Mouse (Mus musculus) stomach, embryonic 15.5 days (tissue): ENCODE results near the gene Phf23. TPM values are rescaled to one million over a fixed set of nuclear protein-coding genes. Genes with fewer than 3 reads are reported as not detected.
A peak's percentile ranks its signal among the peaks of the same experiment; 100 is the strongest.
"Not testable (repeated sequence)": the region's sequence is repeated elsewhere in the genome, so short reads cannot be mapped to it uniquely, and the experiment has no call there.

Experiments used
- ATAC-seq: fragments of 200-750 bp; cut with Nextera tagmentation; 2 replicates; pipeline ENCODE4 v1.8.0; 2017; ENCODE audit warnings: low read depth, moderate number of reproducible peaks, moderate TSS enrichment; ENCODE audit not compliant: insufficient read depth, low FRiP score
- H3K27ac ChIP-seq: fragments of 300-500 bp; sonication (generic); 2 replicates; pipeline ENCODE4 v1.5.1; 2015; ENCODE audit warnings: mild to moderate bottlenecking, inconsistent platforms
- H3K27me3 ChIP-seq: fragments of 300-500 bp; sonication (generic); replicated peaks from 2 replicates; pipeline ENCODE4 v1.6.1; 2015; ENCODE audit warnings: inconsistent platforms
- H3K36me3 ChIP-seq: fragments of 300-500 bp; sonication (generic); 2 replicates; pipeline ENCODE4 v1.6.1; 2015; ENCODE audit warnings: inconsistent platforms
- H3K4me1 ChIP-seq: fragments of 300-500 bp; sonication (generic); 2 replicates; pipeline ENCODE4 v1.6.1; 2015; ENCODE audit warnings: inconsistent platforms
- H3K4me2 ChIP-seq: fragments of 300-500 bp; sonication (generic); 2 replicates; pipeline ENCODE4 v1.6.1; 2015; ENCODE audit warnings: mild to moderate bottlenecking, inconsistent platforms
- H3K4me3 ChIP-seq: fragments of 300-500 bp; sonication (generic); replicated peaks from 2 replicates; pipeline ENCODE4 v1.5.1; 2015; ENCODE audit warnings: inconsistent platforms
- H3K9ac ChIP-seq: fragments of 300-500 bp; sonication (generic); 2 replicates; pipeline ENCODE4 v1.6.1; 2015; ENCODE audit warnings: inconsistent platforms
- H3K9me3 ChIP-seq: fragments of 300-500 bp; sonication (generic); 2 replicates; pipeline ENCODE4 v1.6.1; 2016; ENCODE audit warnings: inconsistent platforms
- WGBS: fragments of 180-500 bp; shearing (Covaris S2); methylation state at CpG from one replicate; pipeline ENCODE4 v1.1.7; 2015; 5-methylcytosine and 5-hydroxymethylcytosine counted together
- polyA plus RNA-seq: library from polyadenylated mRNA; unstranded; fragments of >200 nt; fragmentation: Nextera tagmentation; extraction: Ambion mirVana; gene quantifications from 2 replicates; pipeline ENCODE4 v1.2.1, GENCODE M21; 2015

Phf23 gene
- polyA plus RNA-seq, 1 experiment from 2014 or later: 59.4 TPM

GRCm38 (mm10) chr11:70010033-70010432 lies 14.5 kb downstream of the Phf23 start:
- no peak for ATAC-seq
- Histone ChIP-seq H3K4me2 (no peak overlapping the region), H3K27me3 (no peaks in the 10 kb centered on the region), H3K4me3 (no peak overlapping the region), H3K9me3 (no peaks in the 10 kb centered on the region), H3K36me3 (peaks cover 81% of the 10 kb centered on the region), H3K9ac (no peak overlapping the region), H3K4me1 (peaks cover 7% of the 10 kb centered on the region), H3K27ac (no peak overlapping the region)
- WGBS: 88% methylated on average over 6 of the region's 6 CpGs

GRCm38 (mm10) chr11:70010548-70010947 lies 15.0 kb downstream of the Phf23 start:
- Histone ChIP-seq H3K27ac (no peak overlapping the region), H3K9me3 (no peaks in the 10 kb centered on the region), H3K4me2 (no peak overlapping the region), H3K4me1 (peaks cover 7% of the 10 kb centered on the region), H3K4me3 (no peak overlapping the region), H3K36me3 (peaks cover 76% of the 10 kb centered on the region), H3K27me3 (no peaks in the 10 kb centered on the region), H3K9ac (no peak overlapping the region)
- 85% methylated on average over 12 of the region's 12 CpGs for WGBS
- ATAC-seq: no peak

- Histone ChIP-seq H3K27ac (no peak overlapping the region), H3K4me1 (peaks cover 7% of the 10 kb centered on the region), H3K9me3 (no peaks in the 10 kb centered on the region), H3K4me3 (no peak overlapping the region), H3K4me2 (no peak overlapping the region), H3K36me3 (peaks cover 73% of the 10 kb centered on the region), H3K9ac (no peak overlapping the region), H3K27me3 (no peaks in the 10 kb centered on the region)
- 89% methylated on average over 10 of the region's 10 CpGs for WGBS
- no peak for ATAC-seq
Measured at GRCm38 (mm10) chr11:70010961-70011360, 15.4 kb downstream of the Phf23 start.

- 87% methylated on average over 9 of the region's 9 CpGs for WGBS
- no peak overlapping the region for H3K4me3 ChIP-seq
- no peaks in the 10 kb centered on the region for H3K9me3 ChIP-seq
- H3K36me3 ChIP-seq: peaks cover 55% of the 10 kb centered on the region
- no peak overlapping the region for H3K4me2 ChIP-seq
- H3K27me3 ChIP-seq: no peaks in the 10 kb centered on the region
- H3K27ac ChIP-seq: no peak overlapping the region
- H3K9ac ChIP-seq: no peak overlapping the region
- peaks cover 14% of the 10 kb centered on the region for H3K4me1 ChIP-seq
- ATAC-seq: no peak
Measured at GRCm38 (mm10) chr11:70012931-70013330, 17.4 kb downstream of the Phf23 start.

- Histone ChIP-seq H3K27me3 (no peaks in the 10 kb centered on the region), H3K4me1 (peaks cover 17% of the 10 kb centered on the region), H3K4me2 (no peak overlapping the region), H3K9ac (no peak overlapping the region), H3K36me3 (peaks cover 50% of the 10 kb centered on the region), H3K27ac (no peak overlapping the region), H3K4me3 (no peak overlapping the region), H3K9me3 (no peaks in the 10 kb centered on the region)
- no peak for ATAC-seq
- 87% methylated on average over 3 of the region's 3 CpGs for WGBS
Measured at GRCm38 (mm10) chr11:70013408-70013807, 17.8 kb downstream of the Phf23 start.

GRCm38 (mm10) chr11:70014051-70014450 lies 18.5 kb downstream of the Phf23 start:
- peaks cover 44% of the 10 kb centered on the region for H3K36me3 ChIP-seq
- no peaks in the 10 kb centered on the region for H3K27me3 ChIP-seq
- WGBS: 68% methylated on average over 5 of the region's 5 CpGs
- no peak overlapping the region for H3K9ac ChIP-seq
- no peak for ATAC-seq
- H3K4me2 ChIP-seq: peak overlapping the region; percentile 74
- no peaks in the 10 kb centered on the region for H3K9me3 ChIP-seq
- H3K4me1 ChIP-seq: peaks cover 19% of the 10 kb centered on the region
- no peak overlapping the region for H3K27ac ChIP-seq
- H3K4me3 ChIP-seq: peak overlapping the region; percentile 58; the same call in 1 of the 2 replicates

GRCm38 (mm10) chr11:70014880-70015558 lies 19.4 kb downstream of the Phf23 start, which contains the start of gene Acadvl:
Gene Acadvl (minus strand): TSS chr11:70015411.
- no peaks in the 10 kb centered on the region for H3K27me3 ChIP-seq
- WGBS: under 1% methylated on average over 35 of the region's 35 CpGs
- H3K9ac ChIP-seq: peak within 1 kb of the TSS; percentile 24; the same call in 1 of the 2 replicates
- peak; percentile 79 for ATAC-seq
- peaks cover 27% of the 10 kb centered on the region for H3K4me1 ChIP-seq
- peaks cover 34% of the 10 kb centered on the region for H3K36me3 ChIP-seq
- H3K27ac ChIP-seq: peak within 1 kb of the TSS; percentile 31; the same call in 1 of the 2 replicates
- peak within 1 kb of the TSS; percentile 74 for H3K4me2 ChIP-seq
- peak within 1 kb of the TSS; percentile 58 for H3K4me3 ChIP-seq
- H3K9me3 ChIP-seq: no peaks in the 10 kb centered on the region

GRCm38 (mm10) chr11:70015677-70016076 lies 20.1 kb downstream of the Phf23 start:
- Histone ChIP-seq H3K36me3 (peaks cover 27% of the 10 kb centered on the region), H3K27me3 (no peaks in the 10 kb centered on the region), H3K27ac (no peak overlapping the region), H3K4me3 (no peak overlapping the region), H3K9ac (no peak overlapping the region), H3K4me1 (peaks cover 33% of the 10 kb centered on the region), H3K9me3 (no peaks in the 10 kb centered on the region), H3K4me2 (peak overlapping the region; percentile 74)
- WGBS: 66% methylated on average over 6 of the region's 6 CpGs
- ATAC-seq: no peak

- Histone ChIP-seq H3K4me1 (peaks cover 33% of the 10 kb centered on the region), H3K36me3 (peaks cover 22% of the 10 kb centered on the region)
- H3K27ac ChIP-seq, H3K4me3 ChIP-seq, H3K4me2 ChIP-seq, H3K27me3 ChIP-seq, H3K9ac ChIP-seq, H3K9me3 ChIP-seq, ATAC-seq: not testable (repeated sequence)
- 83% methylated on average over 2 of the region's 2 CpGs for WGBS
Measured at GRCm38 (mm10) chr11:70016177-70016576, 20.6 kb downstream of the Phf23 start.

- Histone ChIP-seq H3K4me2 (peak within 1 kb of the TSS; percentile 76), H3K27me3 (no peaks in the 10 kb centered on the region), H3K9ac (no peak within 1 kb of the TSS), H3K36me3 (peaks cover 17% of the 10 kb centered on the region), H3K27ac (0 out of 2 replicates have a peak within 1 kb of the TSS, but pooled peaks have one; percentile 54), H3K4me1 (peaks cover 33% of the 10 kb centered on the region), H3K4me3 (no peak within 1 kb of the TSS), H3K9me3 (no peaks in the 10 kb centered on the region)
- 60% methylated on average over 3 of the region's 3 CpGs for WGBS
- no peak for ATAC-seq
Measured at GRCm38 (mm10) chr11:70016669-70017068, 21.1 kb downstream of the Phf23 start, which contains the start of gene Dlg4. Gene Dlg4 (plus strand): TSS chr11:70016942.

- Histone ChIP-seq H3K27me3 (no peaks in the 10 kb centered on the region), H3K4me1 (peaks cover 33% of the 10 kb centered on the region), H3K4me2 (peak overlapping the region; percentile 76), H3K9me3 (no peaks in the 10 kb centered on the region), H3K36me3 (peaks cover 11% of the 10 kb centered on the region; the same call in 1 of the 2 replicates), H3K4me3 (no peak overlapping the region), H3K27ac (0 out of 2 replicates have a peak overlapping the region, but pooled peaks have one; percentile 54), H3K9ac (no peak overlapping the region)
- ATAC-seq: no peak
- 43% methylated on average over 7 of the region's 7 CpGs for WGBS
Measured at GRCm38 (mm10) chr11:70017199-70017767, 21.7 kb downstream of the Phf23 start.
